Mouse (Mus musculus): ENCODE data around the gene Ahnak. TPM values are rescaled to one million over a fixed set of nuclear protein-coding genes. Genes with fewer than 3 reads are reported as not detected.

The Ahnak gene
- 100 to 1,000 TPM; 348 to 380 TPM for total RNA-seq (2021)

GRCm38 (mm10) chr19:8989066-8989566 is at the start of gene Ahnak:
Ahnak (plus strand) TSS chr19:8989284.
- peak; percentile 90 to 91 for DNase-seq
- intact Hi-C loops (cut with DNase I), result no loop called here

DNA sequence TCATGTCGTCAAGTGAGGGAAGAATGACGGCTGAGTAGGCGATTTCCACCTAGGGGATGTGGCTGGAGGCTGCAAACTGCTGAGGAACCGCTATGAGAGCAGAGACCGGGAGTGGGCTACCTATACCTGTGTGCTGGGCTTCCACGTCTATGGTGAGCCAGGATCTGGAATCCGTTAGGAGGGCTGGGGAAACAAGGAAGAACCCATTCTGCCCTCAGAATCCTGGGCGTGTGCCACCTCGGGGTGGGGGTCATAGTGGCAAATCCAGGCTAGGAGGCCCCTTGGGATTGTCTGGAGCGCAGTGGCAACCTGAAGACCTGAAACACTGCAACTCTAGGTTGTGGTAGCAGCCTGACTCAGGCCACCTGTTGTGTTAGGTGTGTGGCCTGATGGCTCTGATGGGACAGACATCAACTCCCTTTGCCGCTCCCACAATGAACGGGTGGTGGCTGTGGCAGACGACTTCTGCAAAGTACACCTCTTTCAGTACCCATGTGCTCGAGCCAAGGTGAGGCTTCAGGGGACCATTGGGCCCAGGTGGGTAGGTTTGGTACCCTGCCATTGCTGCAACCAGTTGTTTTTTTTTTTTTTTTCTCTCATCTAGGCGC is 48.5 kb upstream of the Ahnak start:
- no peak for DNase-seq
- intact Hi-C loops (cut with DNase I), result no loop called here

- no peak for DNase-seq
- intact Hi-C loops (cut with DNase I), result no loop called here
Measured at GRCm38 (mm10) chr19:8941136-8941514, 48.0 kb upstream of the Ahnak start.

DNA sequence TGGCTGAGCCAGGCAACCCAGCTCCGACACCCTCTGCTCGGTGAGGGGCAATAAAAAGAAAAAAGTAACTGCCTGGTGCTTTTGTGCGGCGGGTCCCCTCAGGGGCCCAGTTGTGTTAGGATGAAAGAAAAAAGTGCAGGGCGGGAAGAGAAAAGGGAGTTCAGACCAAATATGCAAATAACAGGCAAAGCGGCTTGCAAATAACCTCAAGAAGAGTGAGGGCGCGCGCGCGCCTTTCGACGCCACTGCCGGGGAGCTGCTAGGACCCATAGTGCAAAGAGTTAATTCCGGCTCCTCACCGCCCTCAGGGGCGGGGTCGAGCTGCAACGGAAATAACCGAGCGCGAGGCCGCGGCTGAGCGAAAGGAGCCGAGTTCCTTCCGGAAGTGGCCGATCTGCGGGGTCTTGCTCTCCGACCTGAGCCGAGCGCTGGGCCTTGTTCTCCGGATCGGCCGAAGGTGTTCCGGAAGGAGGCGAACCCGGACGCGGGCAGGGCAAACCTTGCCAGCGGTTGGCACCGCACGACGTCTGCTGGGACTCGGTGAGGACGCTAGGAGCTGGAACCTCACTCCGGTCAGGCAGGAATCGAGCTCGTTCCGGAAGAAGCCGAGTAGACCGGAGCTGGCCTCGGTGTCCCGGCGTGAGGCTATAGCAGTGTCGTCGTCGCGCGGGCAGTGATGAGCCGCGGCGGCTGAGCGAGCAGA is 47.4 kb upstream of the Ahnak start, which contains the start of gene Mta2:
Gene Mta2, plus strand, starts transcription at position 361 of the 703 bp plus-strand sequence.
- DNase-seq, result peak; percentile 98 to 99
- intact Hi-C loops (cut with DNase I), result no loop called here

- no peak for DNase-seq
- intact Hi-C loops (cut with DNase I), result no loop called here
Measured at GRCm38 (mm10) chr19:8942276-8942964, 46.7 kb upstream of the Ahnak start.

DNA sequence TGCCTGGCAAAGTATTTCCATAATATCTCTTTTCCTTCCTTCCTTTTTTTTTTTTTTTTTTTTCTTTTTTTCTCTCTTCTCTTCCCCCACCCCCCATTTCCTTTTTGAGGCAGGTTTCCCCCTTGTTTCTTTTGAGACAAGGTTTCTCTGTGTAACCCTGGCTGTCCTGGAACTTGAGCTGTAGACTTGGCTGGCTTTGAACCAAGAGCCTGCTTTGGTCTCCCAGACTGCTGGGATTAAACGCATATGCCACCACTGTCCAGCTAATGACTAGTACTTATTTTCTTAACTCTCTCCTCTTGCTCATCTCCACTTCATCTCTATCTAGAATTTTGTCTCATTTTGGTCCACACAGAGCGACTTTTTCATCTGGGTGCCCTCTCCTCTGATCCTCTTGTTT is 46.0 kb upstream of the Ahnak start:
- intact Hi-C loops (cut with DNase I), result no loop called here
- no peak for DNase-seq

GRCm38 (mm10) chr19:8944062-8944461 is 45.0 kb upstream of the Ahnak start:
- intact Hi-C loops (cut with DNase I), result no loop called here
- DNase-seq, result no peak

DNA sequence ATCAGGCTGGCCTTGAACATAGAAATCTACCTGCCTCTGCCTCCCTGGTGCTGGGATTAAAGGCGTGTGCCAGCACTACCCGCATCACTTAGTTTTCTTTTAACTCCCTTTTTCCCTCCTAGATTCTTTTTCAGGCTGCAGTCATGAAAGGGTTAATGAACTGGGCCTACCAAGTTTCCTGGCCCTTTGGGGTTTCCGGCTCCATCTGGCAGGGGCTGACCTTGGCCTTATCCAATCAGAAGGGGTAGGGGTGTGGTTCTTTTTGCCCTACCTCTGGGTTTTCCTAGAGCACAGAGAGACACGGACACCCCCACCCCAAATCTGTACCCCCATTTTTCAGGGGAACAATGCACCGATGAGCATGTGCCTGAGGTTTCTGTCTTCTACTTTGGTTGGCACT is 44.3 kb upstream of the Ahnak start:
- intact Hi-C loops (cut with DNase I), result no loop called here
- DNase-seq, result peak; percentile 82 to 90

GRCm38 (mm10) chr19:8945251-8945650 is 43.8 kb upstream of the Ahnak start:
- intact Hi-C loops (cut with DNase I), result no loop called here
- no peak for DNase-seq

DNA sequence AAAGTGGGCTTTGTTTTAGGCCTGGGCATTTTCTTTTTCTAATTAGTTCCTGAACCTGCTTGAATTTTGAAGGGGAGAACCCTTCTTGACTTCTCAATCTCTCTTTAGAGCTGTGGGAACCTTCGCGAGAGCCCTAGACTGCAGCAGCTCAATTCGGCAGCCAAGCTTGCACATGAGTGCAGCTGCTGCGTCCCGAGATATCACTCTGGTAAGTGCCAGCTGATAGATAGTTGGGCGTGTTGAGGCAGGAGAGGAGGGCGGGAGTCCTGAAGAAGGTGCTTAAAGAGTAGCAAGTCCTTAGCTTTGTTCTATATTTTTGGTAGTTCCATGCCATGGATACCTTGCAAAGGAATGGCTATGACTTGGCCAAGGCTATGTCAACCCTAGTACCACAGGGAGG is 42.2 kb upstream of the Ahnak start:
- no peak for DNase-seq
- intact Hi-C loops (cut with DNase I), result no loop called here

DNA sequence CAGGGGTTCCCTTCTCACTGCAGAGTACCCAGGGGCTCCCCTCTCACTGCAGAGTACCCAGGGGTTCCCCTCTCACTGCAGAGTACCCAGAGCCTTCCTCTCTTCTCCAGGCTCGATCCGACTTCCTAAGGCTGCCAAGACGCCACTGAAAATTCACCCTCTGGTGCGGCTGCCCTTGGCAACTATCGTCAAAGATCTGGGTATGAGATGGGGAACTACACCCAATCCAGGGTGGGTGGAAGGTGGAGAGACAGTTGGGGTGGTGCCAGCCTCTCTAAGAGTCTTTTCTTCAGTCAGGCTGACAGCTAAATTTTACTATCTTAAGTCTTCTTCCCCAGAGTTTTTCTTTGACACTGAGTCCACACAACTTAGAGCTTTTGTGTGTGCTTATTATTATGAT is 38.9 kb upstream of the Ahnak start:
- intact Hi-C loops (cut with DNase I), result no loop called here
- no peak for DNase-seq

- no peak for DNase-seq
- intact Hi-C loops (cut with DNase I), result no loop called here
Measured at GRCm38 (mm10) chr19:8952241-8952640, 36.8 kb upstream of the Ahnak start.

- intact Hi-C loops (cut with DNase I), result no loop called here
- DNase-seq, result peak; percentile 96 to 97
Measured at GRCm38 (mm10) chr19:8953135-8954039, 35.7 kb upstream of the Ahnak start, which contains the start of gene Tut1. Tut1 (plus strand) TSS chr19:8953847.

DNA sequence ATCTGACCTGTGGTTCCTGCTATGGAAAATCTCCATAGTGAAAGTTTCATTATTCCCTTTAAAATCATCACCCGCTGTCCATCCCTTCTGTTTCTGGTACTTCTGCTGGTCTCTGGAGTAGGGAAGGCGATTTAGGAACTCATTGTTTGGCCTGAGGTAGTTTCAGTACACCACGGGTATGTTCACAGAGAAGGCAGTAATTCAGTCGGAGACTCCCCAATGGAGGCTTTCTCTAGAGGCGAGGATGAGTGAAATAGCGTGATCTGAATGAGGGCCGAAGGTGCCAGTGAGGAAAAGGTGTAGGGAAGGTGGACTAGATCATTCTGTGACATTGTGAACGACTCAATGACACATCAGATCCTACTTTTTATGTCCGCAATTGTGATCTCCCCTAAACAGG is 34.9 kb upstream of the Ahnak start:
- intact Hi-C loops (cut with DNase I), result no loop called here
- DNase-seq, result no peak

- intact Hi-C loops (cut with DNase I), result no loop called here
- DNase-seq, result no peak
Measured at GRCm38 (mm10) chr19:8962256-8962655, 26.8 kb upstream of the Ahnak start.

GRCm38 (mm10) chr19:8965075-8965474 is 24.0 kb upstream of the Ahnak start:
- intact Hi-C loops (cut with DNase I), result no loop called here
- no peak for DNase-seq

GRCm38 (mm10) chr19:8965771-8966170 is 23.3 kb upstream of the Ahnak start:
- intact Hi-C loops (cut with DNase I), result no loop called here
- DNase-seq, result peak; percentile 23 to 48

DNA sequence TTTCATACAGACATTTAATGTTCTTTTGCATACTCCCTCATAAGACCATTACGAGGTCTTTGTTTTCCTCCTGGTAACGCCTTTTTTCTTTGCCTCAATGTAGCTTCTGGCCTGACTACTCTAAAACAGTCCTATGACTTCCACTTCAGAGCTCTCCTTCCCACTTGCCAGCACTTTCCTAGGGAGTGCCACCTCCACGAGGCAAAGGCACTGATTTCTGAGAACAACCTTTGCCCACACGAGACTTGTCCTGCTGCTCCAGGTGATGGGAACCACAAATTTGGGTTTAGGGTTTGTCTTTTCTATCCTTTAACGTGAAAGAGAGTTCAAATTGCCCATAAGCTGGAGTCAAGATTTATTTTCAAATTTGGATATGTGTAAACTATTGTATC is 22.9 kb upstream of the Ahnak start:
- no peak for DNase-seq
- intact Hi-C loops (cut with DNase I), result no loop called here

DNA sequence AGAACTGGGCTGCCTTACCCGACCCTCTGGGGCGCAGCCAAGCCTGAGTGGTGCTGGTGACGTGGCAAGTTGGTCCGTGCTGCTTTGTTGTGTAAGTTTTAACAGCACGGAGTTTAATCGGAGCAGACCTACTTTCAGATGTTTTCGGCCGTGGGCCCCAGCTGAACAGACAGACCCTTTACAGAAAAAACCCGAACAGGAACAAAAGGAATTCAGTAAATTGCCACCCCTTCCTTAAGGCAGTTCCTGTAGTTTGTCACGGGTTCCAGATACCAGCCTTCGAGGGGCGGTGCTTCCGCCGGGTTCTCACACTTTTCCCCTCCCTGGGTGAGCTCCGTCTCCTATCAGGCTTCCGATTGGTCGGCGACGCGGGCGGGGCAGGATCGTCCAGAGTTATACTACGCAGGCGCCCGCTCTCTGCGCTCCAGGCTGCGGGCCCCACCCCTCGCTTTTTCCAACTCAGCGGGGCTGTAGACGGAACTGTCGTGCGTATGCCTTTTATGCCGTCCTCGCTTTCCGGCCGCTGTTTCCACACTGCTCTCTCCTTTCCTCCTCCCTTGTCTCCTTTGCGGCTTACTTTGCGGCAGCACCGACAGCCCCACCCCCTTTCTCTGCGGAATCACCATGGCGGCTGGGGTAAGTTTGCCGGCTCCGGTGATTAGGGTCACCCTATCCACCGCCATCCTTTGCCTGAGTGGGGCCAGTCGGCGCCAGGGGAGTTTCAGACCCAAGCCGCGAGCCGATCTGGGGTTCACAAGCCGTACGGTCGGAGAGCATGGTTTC is 22.3 kb upstream of the Ahnak start, which contains the start of gene Eef1g:
Gene Eef1g, plus strand, starts transcription at position 452 of the 783 bp plus-strand sequence.
- peak; percentile 99 for DNase-seq
- intact Hi-C loops (cut with DNase I), result no loop called here

- intact Hi-C loops (cut with DNase I), result no loop called here
- DNase-seq, result no peak
Measured at GRCm38 (mm10) chr19:8967373-8967743, 21.7 kb upstream of the Ahnak start.

All from heart, postnatal 10 days (tissue).